Mouse (Mus musculus): ENCODE measurements around the gene Slc35d2. TPM values are rescaled to one million over a fixed set of nuclear protein-coding genes. Genes with fewer than 3 reads are reported as not detected.
A peak's percentile ranks its signal among the peaks of the same experiment; 100 is the strongest.

Slc35d2 gene
- total RNA-seq, 2 experiments from 2014 or later: 0.69 to 1.0 TPM

DNA sequence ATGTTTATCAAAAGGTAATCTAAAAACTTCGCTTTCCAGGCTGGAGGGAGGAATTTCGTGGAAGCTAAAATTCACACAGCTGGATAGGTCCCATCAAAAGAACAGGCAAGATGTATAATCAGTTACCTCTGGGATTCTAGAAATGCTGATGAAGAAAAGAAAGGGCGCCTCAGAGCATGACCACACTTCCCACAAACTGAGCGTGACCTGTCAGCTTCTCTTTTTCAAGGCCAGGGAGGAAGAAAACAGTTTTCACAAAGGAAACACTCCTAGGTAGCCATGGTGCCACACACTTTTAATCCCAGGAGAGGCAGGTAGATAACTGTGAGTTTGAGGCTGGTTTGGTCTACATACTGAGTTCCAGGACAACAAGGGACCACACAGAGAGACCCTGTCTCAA is 8.4 kb downstream of the Slc35d2 start:
- no peak for DNase-seq (ENCODE audit: extremely low spot score in 1 of 2, low spot score in 1 of 2)

DNA sequence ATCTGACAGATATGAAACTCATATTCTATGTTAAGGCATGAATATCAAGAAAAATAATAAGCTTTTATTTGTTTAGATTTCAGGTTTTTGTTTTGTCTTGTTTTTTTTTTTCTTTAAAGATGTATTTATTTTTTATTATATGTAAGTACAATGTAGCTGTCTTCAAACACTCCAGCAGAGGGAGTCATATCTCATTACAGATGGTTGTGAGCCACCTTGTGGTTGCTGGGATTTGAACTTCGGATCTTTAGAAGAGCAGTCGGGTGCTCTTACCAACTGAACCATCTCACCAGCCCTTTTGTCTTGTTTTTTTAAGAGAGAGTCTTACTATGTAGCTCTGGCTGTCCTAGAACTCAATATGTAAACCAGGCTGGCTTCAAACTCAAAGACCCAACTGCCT is 11.7 kb downstream of the Slc35d2 start:
- DNase-seq (ENCODE audit: extremely low spot score in 1 of 2, low spot score in 1 of 2): no peak

DNA sequence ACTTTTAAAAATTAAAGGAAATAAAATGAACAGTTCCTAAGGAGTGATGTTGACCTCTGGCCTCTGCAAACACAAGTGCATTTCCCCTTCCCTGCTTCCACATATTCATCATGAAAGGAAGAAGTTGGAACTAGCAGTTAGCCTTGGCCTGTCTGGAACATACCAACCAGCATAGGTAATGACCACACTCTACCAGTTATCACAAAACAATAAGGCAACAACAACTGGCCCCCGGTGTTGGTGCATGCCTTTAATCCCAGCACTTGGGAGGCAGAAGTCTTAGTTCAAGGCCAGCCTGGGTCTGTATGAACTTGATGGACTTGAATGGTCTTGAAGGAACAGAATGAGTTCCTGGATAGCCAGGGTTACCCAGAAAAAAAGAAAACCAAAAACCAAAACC is 18.7 kb downstream of the Slc35d2 start:
- no peak for DNase-seq (ENCODE audit: extremely low spot score in 1 of 2, low spot score in 1 of 2)

DNA sequence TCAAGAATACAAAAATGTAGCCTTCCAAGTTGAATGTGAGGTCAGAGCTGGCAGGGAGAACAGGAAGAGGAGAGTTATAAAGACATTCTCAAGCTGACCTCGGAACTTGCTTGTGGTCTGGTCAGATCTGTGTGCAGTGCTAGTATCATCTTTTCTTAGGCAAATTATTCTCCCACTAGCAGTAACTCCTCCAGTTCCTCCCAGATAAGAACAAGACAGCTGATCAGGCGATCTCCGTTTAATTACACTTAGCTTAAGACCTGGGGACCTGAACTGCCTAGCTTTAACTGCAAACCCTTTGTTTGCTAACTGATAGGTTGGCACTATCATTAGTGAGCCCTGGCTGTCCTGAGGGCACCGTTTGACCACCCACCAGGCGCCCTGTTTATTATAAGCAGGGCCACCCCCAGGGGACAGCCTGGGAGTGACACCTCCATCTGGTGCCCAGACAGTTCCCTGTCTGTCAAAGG is 20.8 kb downstream of the Slc35d2 start:
- DNase-seq (ENCODE audit: extremely low spot score in 1 of 2, low spot score in 1 of 2): no peak

DNA sequence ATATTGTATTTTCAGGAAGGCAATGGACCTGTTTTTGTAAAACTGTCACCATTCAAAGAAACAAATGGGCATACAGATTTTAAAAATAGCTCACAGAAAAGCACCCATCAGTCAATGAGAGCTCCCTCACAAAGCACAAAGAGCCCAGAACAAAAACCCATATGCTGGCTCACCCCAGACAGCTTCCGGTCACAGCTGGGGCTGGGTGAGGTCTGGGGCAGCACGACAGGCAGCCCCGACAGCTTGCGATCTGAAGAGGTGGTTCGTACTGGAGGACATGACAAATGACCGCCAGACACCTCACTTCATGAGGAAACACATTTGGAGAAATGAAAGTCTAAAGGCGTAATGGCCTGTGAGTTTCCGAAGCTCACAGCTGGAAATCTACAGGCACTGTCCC is 21.6 kb downstream of the Slc35d2 start:
- DNase-seq (ENCODE audit: extremely low spot score in 1 of 2, low spot score in 1 of 2): no peak

DNA sequence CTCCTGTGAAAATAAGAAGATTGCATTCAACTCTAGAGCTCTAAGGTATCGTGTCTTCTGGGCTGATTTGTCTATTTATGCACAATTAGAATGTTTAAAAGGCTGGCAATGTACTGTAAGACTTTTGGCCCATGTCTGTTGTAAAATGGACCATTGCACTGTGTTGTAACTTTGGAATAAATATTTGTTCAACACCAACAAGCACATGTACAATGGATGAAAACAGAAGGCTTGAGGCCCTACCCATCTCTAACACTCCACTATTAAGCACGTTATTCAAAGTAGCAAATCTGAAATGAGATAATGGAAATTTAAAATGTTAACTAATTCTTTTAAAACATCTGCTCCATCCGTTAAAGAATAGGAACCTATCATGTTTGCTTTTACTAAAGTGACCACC is 22.1 kb downstream of the Slc35d2 start:
- DNase-seq (ENCODE audit: extremely low spot score in 1 of 2, low spot score in 1 of 2): no peak

DNA sequence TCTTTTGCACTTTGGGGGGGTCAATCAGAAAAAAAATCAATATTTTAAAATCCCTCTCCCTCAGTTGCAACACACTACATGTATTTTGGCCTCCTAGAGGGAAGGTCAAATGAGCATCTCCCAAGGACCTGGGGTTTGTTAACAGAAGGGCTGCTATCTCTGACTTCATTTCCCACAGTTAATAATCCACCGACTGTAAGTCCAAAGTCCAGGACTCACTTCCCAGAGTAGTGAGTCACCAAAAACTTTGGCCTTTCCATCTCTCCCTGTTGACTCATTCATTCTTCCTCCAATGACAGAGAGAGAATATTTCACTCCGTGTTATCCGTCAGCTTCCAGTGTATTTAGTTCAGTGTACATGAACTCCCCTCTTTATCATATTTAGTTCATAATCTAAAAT is 23.5 kb downstream of the Slc35d2 start:
- no peak for DNase-seq (ENCODE audit: extremely low spot score in 1 of 2, low spot score in 1 of 2)

DNA sequence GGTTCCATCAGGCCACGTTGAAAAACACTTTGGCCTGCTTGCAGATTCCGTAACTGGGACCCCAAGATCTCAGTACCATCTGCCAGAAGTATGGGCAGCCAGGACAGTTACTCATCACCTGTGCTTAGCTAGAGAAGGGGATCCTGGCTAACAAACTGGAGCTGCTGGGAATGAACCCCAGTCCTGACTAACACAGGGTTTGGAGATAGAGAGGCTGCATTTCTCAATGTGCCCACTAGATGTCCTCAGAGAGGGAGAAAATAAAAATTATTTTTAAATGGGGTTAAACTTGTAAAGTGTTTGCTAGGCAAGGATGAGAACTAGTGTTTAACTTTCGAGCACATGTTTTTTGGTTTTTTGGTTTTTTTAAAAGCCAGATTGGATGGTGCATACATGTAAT is 29.0 kb downstream of the Slc35d2 start:
- peak; percentile 18 to 70 for DNase-seq (ENCODE audit: extremely low spot score in 1 of 2, low spot score in 1 of 2)

DNA sequence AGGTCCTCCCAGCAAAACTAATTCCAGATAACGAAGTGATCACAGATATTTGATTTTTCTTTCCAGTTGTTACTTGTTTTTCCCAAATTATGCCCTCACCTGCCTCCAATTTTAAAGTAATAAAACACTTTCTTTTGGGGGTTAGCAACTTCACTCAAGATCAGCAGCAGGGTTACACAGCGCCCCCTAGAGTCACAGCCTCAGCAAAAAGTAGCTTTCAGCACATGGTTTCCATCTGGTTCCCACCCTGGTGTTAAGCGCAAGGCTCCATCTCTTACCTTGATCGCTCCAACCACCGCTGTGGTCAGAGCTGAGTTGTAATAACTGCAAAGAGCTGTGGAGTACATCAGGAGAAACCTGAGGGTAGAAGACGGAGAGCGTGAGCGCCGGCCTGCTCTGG is 30.2 kb downstream of the Slc35d2 start:
- DNase-seq (ENCODE audit: extremely low spot score in 1 of 2, low spot score in 1 of 2): peak in 1 of 2 experiments; percentile 54

DNA sequence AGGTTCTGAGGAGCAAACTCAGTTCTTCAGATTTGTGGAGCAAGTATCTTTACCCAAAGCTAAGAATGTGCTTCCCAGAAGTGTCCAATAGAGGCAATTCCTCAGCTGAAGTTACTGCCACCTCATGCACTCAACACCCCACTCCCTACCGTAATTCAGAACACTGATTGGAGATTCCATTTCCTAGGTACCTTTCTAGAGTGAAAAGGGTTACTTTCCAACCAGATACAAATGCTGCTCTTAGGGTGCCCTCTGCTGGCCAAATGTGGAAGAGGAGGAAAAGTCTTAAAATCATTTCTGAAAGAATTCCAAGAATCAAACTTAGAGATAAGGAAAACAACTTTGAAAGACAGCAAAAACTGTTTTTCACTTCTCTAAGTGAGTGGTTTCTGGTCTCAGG is 35.8 kb downstream of the Slc35d2 start:
- DNase-seq (ENCODE audit: extremely low spot score in 1 of 2, low spot score in 1 of 2): peak; percentile 64 to 90

DNA sequence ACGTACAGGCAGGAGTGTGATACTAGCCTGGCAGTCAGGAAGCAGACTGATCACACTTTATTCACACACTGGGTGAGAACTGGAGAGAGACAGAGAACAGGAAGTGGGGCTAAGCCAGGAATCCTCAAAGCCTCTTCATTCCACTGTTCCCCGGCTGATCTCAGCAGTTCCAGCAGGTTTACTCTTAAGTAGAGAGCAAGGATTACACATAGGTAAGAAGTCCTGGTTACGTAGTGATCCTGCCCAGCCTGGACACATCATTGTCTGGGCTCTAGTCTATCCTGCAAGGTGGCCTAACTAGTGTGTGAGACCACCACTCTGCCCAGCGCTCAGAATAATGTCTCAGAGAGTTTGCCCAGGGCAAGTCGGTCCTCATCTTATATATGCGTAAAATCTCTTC is 36.4 kb downstream of the Slc35d2 start:
- DNase-seq (ENCODE audit: extremely low spot score in 1 of 2, low spot score in 1 of 2): no peak

DNA sequence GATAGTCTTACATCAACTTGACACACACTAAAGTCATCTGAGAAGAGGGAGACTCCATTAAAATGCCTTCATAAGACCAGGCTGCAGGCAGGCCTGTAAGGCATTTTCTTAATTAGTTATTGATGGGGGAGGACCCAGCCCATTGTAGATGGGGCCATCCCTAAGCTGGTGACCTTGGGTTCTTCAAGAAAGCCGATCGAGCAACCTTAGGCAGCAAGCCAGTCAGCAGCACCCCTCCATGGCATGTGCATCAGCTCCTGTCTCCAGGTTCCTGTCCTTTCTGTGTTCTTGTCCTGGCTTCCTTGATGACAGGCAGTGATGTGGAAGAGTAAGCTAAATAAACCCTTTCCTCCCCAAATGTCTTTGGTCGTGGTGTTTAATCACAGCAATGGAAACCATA is 37.0 kb downstream of the Slc35d2 start:
- no peak for DNase-seq (ENCODE audit: extremely low spot score in 1 of 2, low spot score in 1 of 2)

DNA sequence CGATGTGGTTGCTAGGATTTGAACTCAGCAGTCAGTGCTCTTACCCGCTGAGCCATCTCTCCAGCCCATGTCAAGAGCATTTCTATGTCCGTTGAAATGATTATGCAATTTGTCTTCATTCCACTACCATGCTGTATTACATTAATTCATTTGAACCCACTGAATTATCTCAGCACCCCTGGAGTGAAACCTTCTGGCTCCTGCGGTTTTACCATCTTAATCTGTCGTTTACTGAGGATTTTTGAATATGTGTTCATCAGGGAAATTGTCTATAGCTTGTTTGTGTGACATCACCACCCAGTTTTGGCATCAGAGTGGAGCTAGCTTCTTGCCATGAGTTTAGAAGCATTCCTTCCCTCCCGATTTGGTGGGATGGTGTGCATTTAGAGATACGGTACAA is 38.2 kb downstream of the Slc35d2 start:
- DNase-seq (ENCODE audit: extremely low spot score in 1 of 2, low spot score in 1 of 2): no peak

DNA sequence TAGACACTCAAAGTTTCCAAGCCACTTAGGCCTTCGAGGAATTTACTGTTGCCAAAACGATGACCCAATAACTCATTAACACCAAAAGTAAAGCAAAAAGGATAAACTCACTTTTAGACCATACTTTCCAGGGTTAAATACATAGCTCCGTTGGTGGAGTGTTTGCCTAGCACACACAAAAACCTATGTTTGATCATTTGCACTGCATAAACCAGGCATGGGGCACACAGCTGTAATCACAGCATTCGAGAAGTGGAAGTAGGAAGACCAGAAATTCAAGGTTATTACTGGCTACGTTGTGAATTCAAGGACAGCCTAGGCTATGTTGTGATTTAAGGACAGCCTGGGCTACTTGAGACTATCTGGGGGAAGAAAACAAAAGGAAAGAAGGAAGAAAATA is 38.9 kb downstream of the Slc35d2 start:
- DNase-seq (ENCODE audit: extremely low spot score in 1 of 2, low spot score in 1 of 2): no peak

DNA sequence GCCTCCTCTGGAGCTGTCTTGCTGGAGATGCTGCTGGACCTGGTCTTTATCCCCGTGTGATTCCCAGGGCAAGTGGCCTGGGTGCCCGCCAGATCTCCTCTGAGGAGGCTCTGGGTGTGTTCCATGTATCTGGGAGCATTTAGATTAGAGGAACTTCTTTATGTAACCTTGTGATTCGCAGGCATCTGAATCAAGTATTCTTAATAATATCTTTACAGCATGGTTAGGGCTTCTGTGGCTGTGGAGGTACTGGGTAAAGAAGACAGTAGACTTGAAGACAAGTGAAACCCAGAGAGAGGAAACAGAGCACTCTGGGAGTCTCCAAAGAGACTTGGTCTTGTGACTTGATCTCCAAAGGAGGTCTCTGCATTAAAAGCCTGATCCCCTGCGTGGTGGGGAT is 40.0 kb downstream of the Slc35d2 start, which contains the start of gene Hsd17b3:
TSS of gene Hsd17b3 (minus strand) at position 101 of the 400 bp plus-strand sequence.
- no peak for DNase-seq (ENCODE audit: extremely low spot score in 1 of 2, low spot score in 1 of 2)

DNA sequence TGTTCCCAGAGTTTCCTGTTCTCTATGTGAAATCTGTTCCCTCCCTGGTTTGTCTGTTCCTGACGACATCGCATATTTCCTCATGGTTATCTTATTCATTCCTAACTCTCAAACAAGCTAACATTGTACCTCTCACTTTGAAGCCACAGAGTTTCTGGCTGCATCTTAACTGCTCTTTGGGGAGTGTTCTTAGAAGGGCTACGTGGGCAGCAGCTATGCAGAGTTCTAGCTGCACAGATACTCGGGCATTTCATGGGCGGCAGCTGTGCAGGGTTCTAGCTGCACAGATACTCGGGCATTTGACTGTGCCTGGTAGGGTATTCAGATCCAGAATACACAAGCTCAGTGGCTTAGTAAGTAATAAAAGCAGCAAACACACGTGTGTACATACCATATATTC is 41.1 kb downstream of the Slc35d2 start:
- no peak for DNase-seq (ENCODE audit: extremely low spot score in 1 of 2, low spot score in 1 of 2)

DNA sequence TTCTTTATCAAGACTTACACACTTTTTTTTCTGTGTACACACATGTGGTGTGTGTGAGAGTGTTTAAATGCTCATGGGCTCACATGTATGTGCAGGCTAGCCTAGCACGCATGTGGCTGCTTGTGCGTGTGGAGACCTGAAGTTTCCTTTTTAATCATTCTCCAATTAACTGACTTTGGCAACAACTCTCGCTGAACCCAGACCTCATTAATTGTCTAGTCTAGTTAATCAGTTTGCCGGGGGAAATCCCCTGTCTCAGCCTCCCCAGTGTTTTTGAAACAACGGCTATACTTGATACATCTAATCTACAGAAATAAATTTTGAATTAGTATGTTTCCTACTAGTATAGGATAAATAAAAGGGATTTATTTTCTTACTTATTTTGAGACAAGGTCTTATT is 43.1 kb downstream of the Slc35d2 start:
- DNase-seq (ENCODE audit: extremely low spot score in 1 of 2, low spot score in 1 of 2): no peak

DNA sequence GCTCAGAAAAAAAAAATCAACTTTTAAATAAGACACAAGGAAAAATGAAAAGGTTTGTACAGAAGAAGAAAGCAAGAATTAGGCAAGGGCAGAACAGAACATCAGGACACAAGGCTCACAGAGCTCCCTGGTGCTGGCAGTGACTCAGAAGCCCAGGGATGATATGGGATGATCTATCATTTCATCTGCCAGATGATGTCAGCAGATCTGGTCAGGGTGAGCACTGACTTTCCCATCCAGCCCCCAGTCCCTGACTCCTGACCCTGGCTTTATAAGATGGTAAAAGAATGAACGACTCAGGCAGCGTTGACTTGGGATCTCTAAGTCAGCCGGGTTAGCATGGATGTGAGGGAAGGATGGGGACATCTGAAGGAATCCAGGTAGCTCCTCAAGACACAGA is 45.8 kb downstream of the Slc35d2 start:
- DNase-seq (ENCODE audit: extremely low spot score in 1 of 2, low spot score in 1 of 2): no peak

DNA sequence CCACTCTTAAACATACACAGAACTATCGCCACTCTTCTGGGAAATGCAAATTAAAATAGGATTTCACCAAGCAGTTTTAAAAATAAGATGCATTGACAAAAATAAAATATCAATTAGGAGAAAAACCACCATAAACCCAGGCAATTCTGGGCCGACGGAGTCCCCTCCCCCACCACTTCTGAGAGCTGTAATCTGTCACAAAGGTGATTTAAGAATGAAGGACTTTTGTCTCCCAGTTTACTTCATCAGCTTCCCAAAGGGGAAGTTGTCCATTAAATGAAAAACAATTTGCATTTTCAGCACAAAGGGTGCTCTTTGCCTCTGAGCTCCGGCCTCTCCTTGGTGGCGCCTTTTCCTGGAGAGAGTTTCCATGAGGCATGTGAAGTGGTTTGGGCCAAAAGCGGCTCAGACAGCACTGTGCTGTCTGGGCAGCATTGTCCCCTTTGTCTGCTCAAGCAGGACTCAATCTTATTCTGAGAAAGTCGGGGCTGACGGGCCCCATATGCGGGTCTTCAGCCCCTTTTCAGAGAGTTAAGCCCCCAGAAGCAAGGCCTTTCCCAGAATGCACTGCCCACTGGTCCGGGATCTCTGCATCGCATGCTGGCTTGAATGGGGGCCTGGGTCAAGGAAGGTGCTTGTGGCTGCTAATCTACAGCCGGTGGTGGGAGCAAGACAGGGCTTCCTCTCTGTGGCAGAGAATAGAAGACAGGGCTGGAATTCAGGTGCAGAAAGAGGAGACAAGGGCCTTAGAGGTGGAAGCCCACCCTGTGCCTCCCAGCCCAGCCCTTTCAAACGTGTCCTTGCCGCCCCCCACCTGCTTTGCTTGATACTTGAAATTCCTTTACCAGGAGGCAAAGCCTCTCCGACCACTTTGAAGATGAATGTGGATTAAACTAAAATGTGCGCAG is 47.9 kb downstream of the Slc35d2 start:
- no peak for DNase-seq (ENCODE audit: extremely low spot score in 1 of 2, low spot score in 1 of 2)

DNA sequence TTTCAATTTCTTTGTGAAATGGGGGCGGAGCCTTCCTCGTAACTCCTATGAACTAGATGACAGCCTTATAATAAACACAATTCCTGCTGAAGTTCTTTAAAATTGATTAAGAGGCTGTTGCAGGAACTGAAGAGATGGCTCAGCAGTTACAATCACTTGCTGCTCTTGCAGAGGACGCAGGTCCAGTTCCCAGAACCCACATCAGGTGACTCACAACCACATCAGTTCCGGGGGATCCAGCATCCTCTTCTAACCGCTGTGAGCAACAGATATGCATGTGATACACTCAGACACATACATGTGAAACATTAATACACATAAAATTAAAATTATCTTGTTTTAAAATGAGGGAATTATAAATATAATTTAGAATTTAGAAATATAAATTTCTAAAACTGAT is 51.6 kb downstream of the Slc35d2 start:
- no peak for DNase-seq (ENCODE audit: extremely low spot score in 1 of 2, low spot score in 1 of 2)

DNA sequence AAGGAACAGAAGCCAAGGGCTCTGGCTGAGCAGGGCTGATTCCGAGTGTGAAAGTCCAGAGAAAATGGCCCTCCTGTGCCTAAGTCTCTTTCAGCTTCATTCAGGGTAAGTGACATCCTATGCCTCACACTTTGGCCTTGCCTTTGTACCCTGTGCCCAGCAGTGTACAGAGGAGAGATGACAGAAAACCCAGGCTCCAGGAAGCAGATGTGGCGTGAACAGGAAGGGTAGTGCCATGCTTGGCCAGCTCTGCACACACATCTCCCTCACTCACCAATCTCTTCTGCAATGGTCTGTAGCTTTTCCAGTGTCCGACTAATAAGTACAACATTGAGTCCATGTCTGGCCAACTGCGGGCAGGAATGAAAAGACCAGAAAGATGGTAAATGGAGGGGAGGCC is 53.1 kb downstream of the Slc35d2 start:
- DNase-seq (ENCODE audit: extremely low spot score in 1 of 2, low spot score in 1 of 2): no peak

DNA sequence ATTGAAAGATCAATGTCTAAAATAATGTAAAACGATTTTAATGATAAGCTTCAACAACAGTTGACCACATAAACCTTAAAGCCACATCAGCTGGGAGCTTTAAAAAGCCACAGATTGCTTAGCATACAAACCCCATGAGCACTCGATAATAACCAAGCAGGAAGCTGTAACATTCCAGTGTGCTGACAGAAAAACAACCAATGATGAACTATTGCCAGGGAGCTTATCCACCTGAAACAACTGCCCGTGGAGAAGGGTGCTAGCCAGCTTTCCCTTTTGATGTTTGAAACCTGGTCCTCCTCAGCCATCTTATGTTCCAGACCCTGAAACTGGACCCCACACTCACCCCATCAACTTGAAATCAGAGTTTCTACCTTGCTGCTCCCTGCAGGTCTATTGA is 62.5 kb downstream of the Slc35d2 start:
- DNase-seq (ENCODE audit: extremely low spot score in 1 of 2, low spot score in 1 of 2): no peak
